Mouse (Mus musculus): ENCODE measurements around the gene Entpd1.
"Not testable (repeated sequence)": the region's sequence is repeated elsewhere in the genome, so short reads cannot be mapped to it uniquely, and the experiment has no call there.

The Entpd1 gene

GRCm38 (mm10) chr19:40611830-40612506, at the start of gene Entpd1, which contains the start of gene Tctn3:
TSS of gene Entpd1 (plus strand) at chr19:40612366.
TSS of gene Tctn3 (minus strand) at chr19:40612233.
- in situ Hi-C loops (cut with MboI, MseI), result loop anchor here (5.0 kb wide), 1 partner anchor 110 kb away; no protein-coding TSS in a partner anchor

- in situ Hi-C loops (cut with MboI, MseI), result no loop called here
Measured at GRCm38 (mm10) chr19:40563880-40564645, 48.1 kb upstream of the Entpd1 start.

GRCm38 (mm10) chr19:40567616-40568015, 44.5 kb upstream of the Entpd1 start:
- in situ Hi-C loops (cut with MboI, MseI), result no loop called here

GRCm38 (mm10) chr19:40570726-40571125, 41.4 kb upstream of the Entpd1 start:
- in situ Hi-C loops (cut with MboI, MseI), result no loop called here

GRCm38 (mm10) chr19:40575438-40575837, 36.7 kb upstream of the Entpd1 start:
- in situ Hi-C loops (cut with MboI, MseI), result loop anchor here (5.0 kb wide), 1 partner anchor 1758 kb away; the partner anchor contains the start of gene Noc3l

GRCm38 (mm10) chr19:40580902-40581301, 31.3 kb upstream of the Entpd1 start:
- in situ Hi-C loops (cut with MboI, MseI), result loop anchor here (5.0 kb wide), 1 partner anchor 1629 kb away; no protein-coding TSS in a partner anchor

- in situ Hi-C loops (cut with MboI, MseI), result loop anchor here (5.0 kb wide), 1 partner anchor 1629 kb away; no protein-coding TSS in a partner anchor
Measured at GRCm38 (mm10) chr19:40581662-40582061, 30.5 kb upstream of the Entpd1 start.

GRCm38 (mm10) chr19:40586908-40587307, 25.3 kb upstream of the Entpd1 start:
- in situ Hi-C loops (cut with MboI, MseI), result no loop called here

GRCm38 (mm10) chr19:40587491-40588292, 24.5 kb upstream of the Entpd1 start:
- in situ Hi-C loops (cut with MboI, MseI), result no loop called here

GRCm38 (mm10) chr19:40588293-40588654, 23.9 kb upstream of the Entpd1 start, which contains the start of gene Aldh18a1:
TSS of gene Aldh18a1 (minus strand) at chr19:40588463.
- in situ Hi-C loops (cut with MboI, MseI), result no loop called here

- in situ Hi-C loops (cut with MboI, MseI), result no loop called here
Measured at GRCm38 (mm10) chr19:40588847-40589529, 23.2 kb upstream of the Entpd1 start.

- in situ Hi-C loops (cut with MboI, MseI), result no loop called here
Measured at GRCm38 (mm10) chr19:40589530-40589880, 22.7 kb upstream of the Entpd1 start.

GRCm38 (mm10) chr19:40595231-40595630, 16.9 kb upstream of the Entpd1 start:
- in situ Hi-C loops (cut with MboI, MseI), result no loop called here

- in situ Hi-C loops (cut with MboI, MseI), result no loop called here
Measured at GRCm38 (mm10) chr19:40595831-40596230, 16.3 kb upstream of the Entpd1 start.

- in situ Hi-C loops (cut with MboI, MseI), result not testable (repeated sequence)
Measured at GRCm38 (mm10) chr19:40600846-40601245, 11.3 kb upstream of the Entpd1 start.

GRCm38 (mm10) chr19:40601870-40602269, 10.3 kb upstream of the Entpd1 start:
- in situ Hi-C loops (cut with MboI, MseI), result no loop called here

GRCm38 (mm10) chr19:40605189-40605588, 7.0 kb upstream of the Entpd1 start:
- in situ Hi-C loops (cut with MboI, MseI), result no loop called here

GRCm38 (mm10) chr19:40607676-40608075, 4.5 kb upstream of the Entpd1 start:
- in situ Hi-C loops (cut with MboI, MseI), result no loop called here

- in situ Hi-C loops (cut with MboI, MseI), result loop anchor here (5.0 kb wide), 1 partner anchor 107 kb away; no protein-coding TSS in a partner anchor
Measured at GRCm38 (mm10) chr19:40614811-40615210, 2.6 kb downstream of the Entpd1 start.

- in situ Hi-C loops (cut with MboI, MseI), result no loop called here
Measured at GRCm38 (mm10) chr19:40616021-40616420, 3.9 kb downstream of the Entpd1 start.

GRCm38 (mm10) chr19:40621616-40622015, 9.4 kb downstream of the Entpd1 start:
- in situ Hi-C loops (cut with MboI, MseI), result not testable (repeated sequence)
